Mouse (Mus musculus): ENCODE data around the gene Fam57b. TPM values are rescaled to one million over a fixed set of nuclear protein-coding genes. Genes with fewer than 3 reads are reported as not detected.

The Fam57b gene
- total RNA-seq, 2 experiments from 2014 or later = 8.4 to 8.6 TPM

DNA sequence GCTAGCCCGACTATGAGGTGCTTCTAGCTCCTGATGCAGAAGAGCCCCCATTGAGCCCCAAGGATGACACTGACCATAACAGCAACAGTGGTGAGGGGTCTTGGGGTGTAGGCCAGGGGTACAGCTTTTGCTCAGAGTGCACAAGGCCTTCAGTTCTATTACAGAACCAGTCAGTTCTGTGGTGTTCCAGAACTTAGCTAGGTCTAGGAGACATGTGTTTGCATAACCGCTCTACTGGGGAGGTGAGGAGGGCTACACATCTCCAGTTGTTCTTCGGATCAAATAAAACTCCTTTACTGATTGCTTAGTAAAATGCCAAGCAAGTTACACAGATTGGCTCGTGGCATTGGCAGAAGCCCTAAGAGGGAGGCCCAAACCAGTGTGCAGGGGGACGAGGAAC, 34.1 kb downstream of the Fam57b start, which contains the start of gene 4930451I11Rik:
TSS of gene 4930451I11Rik (minus strand) at position 101 of the 400 bp plus-strand sequence.
- no peak for DNase-seq

DNA sequence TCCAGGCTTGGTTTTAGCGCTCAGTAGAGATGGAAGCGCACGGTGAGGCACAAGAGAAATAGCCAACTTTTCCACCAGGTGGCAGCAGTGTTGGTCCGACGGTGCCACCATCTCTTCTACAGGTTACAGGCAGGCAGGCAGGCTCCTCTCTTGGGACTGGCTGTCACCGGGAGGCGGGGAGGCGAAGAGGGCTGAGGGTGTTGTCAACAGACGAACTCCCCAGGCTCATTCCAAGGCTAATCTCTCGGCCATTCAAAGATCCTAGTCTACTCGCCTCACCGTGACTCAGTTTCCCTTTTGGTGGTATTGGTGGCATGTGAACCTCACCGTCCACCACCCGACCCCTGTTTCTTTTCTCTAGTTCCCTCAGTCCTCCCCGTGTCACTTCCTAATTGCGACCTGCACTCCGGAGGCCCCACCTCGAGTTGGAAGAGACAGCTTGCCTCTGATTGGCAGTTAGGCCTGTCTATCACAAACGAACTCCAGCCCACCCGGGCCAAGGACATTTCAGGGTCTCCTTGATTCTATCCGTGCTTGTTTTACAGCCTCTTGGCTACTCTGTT, 34.6 kb downstream of the Fam57b start:
- peak; percentile 69 to 83 for DNase-seq

DNA sequence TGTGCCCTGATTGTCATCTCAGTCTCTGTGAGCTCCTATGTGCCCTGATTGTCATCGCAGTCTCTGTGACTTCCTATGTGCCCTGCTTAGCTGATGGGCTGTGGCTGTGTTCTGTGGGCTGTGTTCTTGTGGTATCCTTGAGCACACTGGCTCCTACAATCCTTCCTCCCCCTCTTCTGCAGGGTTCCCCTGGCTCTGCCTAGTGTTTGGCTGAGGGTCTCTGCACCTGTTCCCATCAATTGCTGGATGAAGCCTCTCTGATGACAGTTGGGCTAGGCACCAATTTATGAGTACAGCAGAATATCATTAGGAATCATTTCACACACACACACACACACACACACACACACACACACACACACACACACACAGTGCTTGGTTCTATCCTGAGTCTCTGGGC, 35.8 kb downstream of the Fam57b start:
- no peak for DNase-seq

DNA sequence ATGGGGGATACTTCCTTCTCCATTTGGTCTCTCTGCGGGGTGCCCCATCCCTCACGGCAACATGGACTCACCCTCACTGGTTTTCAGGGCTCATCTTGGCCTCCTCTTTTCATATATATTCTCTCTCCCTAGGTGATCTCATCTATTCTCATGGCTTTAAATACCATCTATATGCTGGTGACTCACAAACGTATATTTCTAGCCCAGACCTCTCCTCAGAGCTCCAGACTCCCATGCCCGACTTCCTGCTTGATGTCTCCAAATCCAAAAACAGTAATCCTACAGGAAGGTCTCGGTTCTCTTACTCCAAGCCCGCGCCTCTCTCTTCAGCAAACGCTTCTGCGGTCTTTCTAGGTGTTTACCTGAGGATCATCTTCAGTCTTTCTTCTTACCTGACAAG, 45.8 kb downstream of the Fam57b start:
- DNase-seq = no peak

DNA sequence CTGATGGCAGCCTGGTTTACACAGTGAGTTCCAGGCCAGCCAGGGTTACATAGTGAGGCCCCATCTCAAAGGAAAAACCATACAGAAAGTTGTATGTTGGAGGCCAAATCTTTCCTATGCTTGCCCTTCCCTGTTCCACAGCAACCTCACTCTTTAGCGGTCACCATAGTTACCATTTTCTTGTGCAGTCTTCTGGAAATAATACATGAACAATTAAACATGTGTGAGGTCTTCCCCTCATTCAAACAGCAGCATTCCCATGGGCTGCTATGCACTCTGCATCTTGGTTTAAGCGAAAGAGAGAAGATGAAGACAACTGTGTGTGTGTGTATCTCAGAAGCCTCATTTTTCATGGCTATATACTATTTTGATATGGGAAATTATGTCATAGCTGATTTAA, 48.0 kb downstream of the Fam57b start:
- no peak for DNase-seq

DNA sequence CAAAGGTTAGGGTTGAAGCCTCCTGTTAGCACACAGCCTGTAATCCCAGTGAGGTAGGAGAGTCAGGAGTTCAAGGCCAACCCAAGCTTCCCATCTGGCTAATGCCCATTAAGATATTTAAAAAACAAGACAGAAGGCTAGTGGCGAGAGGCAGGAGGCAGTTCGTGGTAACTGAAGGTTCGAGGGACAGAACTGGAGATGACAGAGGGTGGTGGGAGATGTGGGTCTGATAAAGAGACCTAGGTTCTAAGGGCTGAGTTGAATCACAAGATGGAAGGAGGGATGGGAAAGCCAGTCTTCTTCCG, 49.6 kb downstream of the Fam57b start, which contains the start of gene Doc2a:
TSS of gene Doc2a (plus strand) at position 301 of the 305 bp plus-strand sequence.
- no peak for DNase-seq

DNA sequence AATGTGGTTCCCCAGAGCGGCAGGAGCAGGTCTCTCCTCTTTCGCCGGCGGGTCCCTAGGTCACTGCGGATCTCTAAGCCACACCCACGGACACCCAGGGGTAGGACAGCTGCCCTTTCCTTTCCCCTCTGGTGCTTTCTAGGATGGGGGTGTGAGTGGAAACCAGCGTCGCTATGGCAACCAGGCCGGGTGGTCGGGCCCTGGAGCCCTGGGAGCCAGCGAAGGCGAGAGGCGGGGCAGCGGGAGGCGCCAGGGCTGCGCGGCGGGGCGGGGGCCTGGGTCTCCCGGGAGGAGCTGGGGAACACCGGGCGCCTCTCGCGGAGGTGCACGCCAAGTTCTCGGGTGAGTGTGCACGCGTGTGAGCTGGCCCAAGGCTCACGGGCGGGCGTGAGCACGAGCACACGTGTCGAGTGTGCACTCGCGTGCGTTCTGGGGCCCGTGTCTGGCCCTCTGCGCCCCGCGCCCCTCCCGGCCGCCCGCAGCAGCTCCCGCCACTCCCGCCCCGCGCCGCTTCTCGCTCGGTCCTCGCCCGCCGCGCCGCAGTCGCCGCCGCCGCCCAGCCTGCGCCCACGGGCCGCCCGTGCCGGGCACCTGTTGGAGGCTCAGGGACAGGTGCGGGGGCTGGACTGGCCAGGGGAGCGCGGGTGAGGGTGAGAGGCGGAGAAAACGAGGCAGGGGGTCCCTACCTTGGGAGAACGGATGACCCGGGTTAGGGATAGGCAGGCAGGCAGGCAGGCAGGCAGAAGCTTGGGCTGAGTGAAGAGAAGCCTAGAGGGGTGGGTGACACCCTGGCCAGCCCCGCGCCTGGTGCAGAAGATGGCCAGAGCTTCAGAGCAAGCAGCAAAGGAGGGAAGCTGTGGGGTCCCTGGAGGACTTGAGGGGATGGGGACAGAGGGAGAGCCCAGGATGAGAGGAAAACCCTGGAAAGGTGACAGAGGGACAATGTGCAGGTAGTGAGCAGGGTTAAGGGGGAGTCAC, 50.2 kb downstream of the Fam57b start:
- DNase-seq = no peak

DNA sequence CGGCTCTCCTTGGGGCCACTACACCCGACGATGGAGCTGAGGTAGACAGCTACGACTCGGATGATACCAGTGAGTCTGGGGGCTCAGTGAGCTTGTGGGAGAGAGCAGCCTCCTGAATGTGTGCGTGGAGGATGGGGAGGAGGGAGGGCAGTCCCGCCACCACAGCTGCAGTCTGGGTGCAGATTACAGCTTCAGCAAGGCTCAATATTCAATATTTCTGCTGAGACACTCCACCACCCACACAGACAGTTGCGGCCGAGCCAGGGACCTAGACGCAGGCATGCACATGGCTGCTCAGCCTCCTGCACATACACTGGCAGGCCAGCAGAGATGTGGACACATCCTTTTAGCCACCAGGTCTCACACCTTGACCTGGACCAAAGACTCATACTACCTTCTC, 51.3 kb downstream of the Fam57b start:
- DNase-seq = no peak

DNA sequence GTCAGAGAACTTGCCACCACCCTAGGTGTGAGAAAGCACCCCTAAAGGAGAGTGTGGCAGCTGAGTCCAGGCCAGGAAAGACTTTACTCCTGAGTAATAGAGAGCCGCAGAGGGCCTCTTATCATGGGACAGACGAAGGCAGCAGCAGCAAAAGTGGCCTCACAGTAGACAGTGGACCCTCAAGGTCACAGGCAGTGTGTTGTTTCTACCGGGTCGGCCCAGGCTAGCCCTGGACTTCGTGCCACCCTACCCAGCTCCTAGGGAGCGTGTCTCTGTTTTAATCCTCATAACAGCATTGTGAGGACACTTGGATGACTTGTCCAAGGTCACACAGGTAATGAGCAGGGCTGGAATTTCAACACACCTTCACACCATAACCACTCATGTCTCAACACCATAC, 52.7 kb downstream of the Fam57b start:
- no peak for DNase-seq

DNA sequence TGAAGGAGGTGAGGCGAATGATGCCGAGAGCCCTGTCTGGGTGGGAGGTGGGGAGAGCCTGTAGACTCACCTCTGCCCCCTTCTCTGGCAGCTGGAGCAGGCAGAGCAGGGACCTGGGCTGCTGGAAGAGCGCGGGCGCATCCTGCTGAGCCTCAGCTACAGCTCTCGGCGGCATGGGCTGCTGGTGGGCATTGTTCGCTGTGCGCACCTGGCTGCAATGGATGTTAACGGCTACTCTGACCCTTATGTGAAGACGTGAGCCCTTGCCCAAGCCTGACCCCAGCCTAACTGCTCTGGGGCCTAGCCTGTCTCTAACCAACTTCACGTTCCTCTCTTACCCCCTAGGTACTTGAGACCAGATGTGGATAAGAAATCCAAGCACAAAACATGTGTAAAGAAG, 53.7 kb downstream of the Fam57b start:
- DNase-seq = no peak

DNA sequence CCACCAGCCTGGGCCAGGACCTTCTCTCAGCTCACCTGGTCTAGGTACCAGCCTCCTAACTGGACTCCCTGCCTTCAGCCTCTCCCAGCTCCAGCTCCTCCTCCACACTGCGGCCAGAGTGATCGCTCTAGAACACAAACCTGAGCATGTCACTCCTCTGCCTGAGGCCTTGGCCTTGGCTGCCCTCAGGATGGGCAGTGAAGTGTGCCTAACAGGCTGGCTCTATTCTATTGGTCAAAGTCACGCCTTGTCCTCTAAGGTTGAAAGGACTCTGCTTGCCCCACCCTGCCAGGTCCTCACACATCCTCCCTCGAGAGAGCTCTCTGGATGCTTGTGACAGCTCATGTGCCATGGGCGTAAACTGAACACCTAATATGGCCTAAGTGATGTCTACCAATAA, 56.0 kb downstream of the Fam57b start:
- no peak for DNase-seq

DNA sequence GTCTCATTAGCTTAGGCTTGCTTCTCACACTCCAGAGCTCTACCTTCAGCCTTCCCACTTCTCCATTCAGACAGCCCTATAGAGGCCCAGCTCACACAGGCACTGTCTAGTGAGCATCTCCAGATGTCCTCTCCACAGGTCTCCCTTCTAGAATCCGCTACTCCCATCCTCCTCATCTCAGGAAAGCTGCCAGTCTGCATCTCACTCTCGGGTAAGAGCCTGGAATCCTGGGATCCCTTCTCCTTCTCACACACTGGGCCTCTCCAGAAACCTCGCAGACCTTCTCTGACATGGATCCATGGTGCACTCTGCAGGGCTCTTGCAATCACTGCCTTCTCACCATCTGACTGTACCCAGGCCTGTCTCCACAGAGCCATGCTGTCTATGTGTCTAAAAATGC, 58.2 kb downstream of the Fam57b start:
- DNase-seq = no peak

DNA sequence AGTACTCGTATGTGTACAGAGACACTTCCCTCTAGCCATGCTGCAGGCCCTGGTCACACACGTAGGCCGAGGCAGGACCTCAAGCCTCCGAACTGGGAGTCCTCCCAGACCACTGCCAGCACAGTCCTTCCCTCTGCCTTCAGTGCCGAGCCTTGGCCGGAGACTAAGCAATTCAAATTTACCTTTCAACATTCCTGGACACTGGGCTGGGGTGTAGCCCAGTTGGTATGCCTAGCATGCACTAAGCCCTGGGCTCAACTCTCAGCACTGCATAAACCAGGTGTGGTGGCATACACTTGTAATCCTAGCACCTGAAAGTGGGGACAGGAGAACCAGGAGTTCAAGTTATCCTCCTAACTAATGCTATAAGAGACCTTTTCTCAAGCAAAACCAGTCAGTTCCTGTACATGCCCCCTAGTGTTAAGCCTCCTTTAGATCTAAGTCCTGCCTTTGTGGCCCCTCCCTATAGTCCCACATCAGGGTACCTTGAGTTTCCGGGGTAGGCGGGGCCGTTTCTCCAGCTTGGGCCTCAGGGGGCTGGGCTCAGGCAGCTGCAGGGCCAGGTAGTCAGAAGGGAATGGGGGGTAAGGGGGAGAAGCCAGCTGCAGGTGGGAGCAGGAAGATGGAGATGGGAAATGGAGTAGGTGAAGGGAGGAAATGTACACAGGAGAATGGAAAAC, 59.4 kb downstream of the Fam57b start:
- DNase-seq = no peak

DNA sequence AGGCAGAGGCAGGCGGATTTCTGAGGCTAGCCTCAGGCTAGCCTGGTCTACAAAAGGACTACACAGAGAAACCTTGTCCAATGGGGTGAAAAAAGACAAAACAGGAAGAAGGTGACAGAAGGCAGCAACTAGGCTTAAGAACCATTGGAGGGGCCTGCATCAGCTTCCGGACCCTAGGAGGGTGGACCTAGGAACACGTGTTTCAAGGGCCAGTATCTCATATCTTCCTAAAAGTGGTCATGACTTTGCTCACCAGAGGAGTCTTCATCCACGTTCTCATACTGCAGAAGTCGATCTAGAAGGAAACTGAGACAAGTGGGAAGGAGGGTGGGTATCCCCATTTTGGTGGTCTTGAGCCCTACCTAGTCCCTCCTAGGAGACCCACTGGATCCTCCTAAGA, 63.5 kb downstream of the Fam57b start:
- DNase-seq = no peak

DNA sequence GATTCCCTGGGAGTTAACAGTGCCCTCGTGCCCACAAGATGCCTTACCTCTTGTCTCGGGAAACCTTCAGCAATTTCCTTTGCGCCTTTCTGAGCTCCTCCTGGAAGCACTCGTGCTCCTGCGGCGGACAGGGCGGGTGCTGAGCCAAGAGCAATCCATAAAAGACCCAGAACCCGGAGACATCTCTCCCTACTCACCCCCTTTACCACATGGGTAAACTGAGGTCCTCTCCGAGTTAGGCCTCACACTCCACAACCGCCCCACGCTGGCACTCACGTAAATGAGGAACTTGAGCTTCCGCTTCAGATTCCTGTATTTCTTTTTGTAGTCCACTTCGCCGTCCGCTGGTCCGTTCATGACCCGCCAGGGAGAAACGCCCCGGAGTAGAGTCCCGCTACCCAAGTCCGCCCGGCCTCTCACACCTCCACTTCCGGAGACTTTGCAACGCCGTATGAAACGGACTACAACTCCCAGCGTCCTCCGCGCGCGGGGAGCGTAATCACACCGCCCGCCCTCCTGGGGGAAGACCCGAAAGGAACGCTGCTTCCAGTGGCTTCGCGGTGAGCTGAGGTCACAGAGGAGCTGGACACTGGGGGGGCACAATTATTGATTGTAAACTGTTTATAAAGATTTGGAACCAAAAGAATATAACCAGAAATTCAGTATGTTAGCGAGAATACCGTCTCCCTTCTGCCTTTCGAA, 64.1 kb downstream of the Fam57b start, which contains the start of gene Hirip3:
TSS of gene Hirip3 (plus strand) at position 544 of the 702 bp plus-strand sequence.
- peak; percentile 97 to 99 for DNase-seq

DNA sequence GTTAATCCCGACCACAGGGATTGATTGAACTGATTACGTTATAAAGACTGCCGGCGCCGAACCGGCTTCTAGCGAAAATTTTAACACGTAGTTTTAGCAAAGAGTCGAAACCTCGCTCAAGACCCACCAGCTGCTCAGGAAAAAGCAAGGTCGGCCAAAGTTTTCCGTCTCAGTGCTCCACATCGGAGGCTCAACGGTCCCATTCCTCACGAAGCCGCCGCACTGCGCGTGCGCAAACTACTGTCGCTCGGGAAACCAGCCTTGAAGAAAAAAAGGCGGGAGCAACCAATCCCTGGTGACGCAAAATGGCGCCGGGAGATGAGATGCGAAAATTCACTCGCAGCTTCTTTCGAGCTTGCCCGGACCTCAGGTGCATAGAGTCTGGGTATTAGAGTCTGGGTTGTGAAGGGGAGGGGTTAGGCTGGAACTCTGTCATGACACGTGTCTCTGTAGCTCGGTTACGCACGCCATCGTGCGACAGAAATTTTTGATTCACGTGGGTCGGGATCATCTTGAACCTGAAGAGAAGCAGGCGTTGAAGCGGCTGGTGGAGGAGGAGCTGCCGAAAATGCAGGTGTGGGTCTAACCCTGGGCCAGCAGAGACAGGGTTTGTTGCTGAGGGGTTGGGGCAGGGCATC, 64.8 kb downstream of the Fam57b start, which contains the start of gene Ino80e:
TSS of gene Ino80e (minus strand) at position 231 of the 638 bp plus-strand sequence.
- DNase-seq = peak; percentile 95 to 98

DNA sequence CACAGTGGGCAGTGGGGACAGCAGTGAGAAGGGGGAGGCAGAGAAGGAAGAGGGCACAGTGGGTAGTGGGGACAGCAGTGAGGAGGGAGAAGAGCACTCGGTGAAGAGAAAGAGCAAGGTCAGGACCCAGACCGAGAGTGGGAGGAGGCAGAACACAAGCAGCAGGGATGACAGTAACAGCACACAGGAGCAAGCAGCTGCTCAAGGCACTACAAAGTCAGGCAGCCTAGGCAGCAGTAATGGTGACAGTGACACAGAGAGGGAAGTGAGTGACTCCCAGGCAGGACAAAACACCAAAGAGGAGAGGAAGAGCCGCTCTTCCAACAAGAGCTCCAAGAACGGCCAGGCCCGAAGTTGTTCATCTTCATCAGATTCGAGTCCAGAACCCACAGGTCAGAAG, 66.3 kb downstream of the Fam57b start:
- DNase-seq = no peak

DNA sequence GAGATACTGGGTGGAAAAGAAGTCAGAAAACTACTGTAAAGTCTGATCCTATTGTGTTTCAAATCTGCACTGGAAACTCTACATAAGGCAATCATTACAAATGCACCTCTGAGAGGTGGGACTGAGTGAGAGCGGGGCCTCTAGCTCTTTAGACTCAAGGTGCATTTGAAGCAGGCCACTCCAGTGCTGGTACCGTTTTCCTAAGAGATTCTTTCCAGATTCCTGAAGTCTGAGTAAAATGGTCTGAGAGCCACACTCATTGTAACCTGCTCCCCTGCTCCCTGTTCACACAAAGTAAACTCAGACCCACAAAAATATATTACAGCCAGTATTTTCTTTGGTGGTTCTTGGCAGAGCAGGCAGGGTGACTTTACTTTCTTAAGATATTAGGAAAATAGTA, 70.1 kb downstream of the Fam57b start:
- DNase-seq = no peak

DNA sequence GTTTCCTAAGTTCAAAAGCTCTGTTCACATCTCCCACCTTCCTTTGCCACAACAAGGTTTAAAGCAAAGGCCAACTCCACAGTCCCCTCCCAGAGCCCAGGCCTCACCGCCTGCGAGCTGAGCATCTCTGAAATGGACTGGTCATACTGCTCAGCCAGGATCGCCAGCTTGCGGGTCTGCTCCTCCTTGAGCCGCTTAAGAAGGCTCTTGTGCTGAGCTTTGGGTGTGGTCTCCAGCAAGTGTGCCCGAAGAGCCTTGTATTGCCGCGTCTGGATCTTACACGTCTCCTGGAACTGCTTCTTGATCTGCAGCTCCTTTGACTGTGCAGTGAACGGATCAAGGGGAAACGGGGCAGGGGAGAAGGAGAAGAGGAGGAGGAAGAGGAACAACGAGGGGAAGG, 70.5 kb downstream of the Fam57b start:
- no peak for DNase-seq

DNA sequence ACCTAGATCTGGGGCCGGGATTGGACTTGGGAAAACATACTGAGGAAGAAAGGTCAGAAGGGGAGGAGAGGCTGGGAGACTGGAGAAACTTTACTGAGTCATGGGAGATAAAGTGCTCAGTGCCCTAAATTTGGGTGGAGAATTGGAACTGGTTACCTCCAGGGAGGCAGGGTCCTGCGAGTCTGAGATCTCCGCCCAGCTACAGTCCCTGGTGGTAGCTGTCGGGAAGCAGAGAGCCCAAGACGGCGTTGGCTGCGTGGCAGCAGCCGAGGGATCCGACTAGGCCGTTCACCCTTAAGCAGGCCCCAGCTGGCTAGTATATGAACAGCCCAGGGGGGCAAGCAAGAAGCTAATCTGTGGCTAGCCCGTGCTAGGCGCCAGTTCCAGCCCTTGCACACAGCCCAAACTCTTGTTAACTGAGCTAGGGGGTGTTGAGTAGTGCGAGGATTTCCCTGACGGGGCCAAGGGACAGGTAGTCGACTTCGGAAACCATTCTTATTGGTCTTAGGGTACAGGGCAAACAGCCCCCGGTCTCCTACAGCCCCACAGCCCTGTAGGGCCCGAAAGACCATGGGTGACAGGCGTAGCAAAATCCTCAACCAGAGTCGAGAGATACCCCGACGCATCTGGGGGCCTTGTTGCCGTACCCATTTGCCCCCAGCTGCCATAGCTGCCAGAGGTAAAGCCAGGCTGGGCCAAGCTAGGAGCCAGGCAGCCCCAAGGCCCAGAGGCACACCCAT, 72.5 kb downstream of the Fam57b start:
- DNase-seq = peak; percentile 34 to 64

DNA sequence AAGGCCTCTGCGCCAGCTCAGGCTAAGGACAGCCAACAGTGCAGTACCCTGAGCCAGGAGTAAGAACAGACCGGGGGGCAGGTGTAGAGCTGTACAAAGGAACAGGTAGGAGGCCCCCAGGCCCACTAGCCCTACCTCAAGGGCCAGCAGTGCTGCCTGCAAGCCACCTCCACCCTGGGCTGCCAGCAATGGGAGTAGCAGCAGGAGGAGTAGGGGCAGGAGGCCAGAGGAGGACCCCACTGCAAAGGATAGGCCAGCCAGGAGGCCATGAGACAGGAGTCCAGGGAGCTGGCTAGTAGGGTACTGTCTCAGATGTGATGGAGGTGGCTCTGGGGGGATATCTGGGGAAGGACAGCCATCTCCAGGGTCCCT, 73.0 kb downstream of the Fam57b start:
- no peak for DNase-seq
